Mouse (Mus musculus) kidney, postnatal 25 days (tissue): Measurements from ENCODE around the gene Lgalsl.

Experiments
- DNase-seq, 2 experiments: peaks; one replicate each; pipeline ENCODE4 v3.0.0; 2021; ENCODE audit warnings: mixed read lengths in 2 of 2

Lgalsl gene

GRCm38 (mm10) chr11:20780312-20780711 lies 50.5 kb downstream of the Lgalsl start:
- no peak for DNase-seq

DNA sequence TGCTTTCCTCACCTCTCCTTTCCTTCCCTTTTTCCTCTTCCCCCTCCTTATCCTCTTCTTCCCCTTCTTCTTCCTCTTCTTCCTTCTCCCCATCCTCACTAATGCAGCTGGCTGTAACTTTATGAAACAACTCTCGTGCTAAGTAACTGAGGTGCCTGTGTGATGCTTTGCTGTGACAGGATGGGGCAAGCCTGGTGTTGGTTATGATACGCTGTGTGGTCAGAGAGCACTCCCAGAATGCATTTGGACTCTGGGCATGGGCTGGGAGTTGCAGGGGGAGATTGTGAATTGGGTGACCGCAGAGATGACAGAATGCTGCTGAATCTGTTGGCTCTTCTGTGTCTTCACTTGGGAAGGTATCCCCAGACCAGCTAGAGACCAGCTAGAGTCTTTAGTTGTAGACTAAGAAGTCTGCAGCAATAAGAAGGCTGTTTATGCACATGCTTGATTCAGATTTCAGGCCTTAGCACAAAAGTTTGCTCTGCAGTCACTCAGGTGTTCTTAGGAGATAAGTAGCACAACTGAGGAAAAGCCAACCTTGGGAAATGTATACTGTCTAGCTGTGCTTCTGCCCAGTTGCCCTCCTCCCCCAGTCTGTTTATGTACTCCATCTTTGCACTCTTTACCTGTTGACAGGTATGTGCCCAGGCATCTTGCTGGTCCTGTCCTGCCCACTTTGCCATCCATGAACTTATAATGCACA lies 51.8 kb downstream of the Lgalsl start:
- DNase-seq: no peak

DNA sequence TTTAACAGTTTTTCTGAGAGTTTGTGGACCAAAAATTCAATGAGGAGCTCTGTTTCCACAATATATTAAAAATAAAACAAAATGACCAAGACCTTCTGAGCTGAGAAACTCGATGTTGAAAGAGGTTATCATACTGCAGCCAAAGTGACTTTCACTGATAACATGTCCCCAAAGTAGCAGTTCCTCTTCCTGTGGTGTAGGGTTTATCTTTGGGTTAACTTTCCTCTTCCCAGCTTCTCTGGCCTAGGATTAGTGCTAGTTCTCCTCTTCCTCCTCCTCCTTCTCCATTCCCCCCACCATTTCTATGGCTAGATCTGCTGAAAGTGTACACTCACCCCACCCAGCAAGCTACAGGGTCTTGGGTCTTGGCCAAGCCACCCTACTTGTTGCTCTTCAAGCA lies 52.6 kb downstream of the Lgalsl start:
- DNase-seq: no peak

GRCm38 (mm10) chr11:20776668-20777067 lies 54.2 kb downstream of the Lgalsl start:
- no peak for DNase-seq
